ENCODE assay signal across 28 mouse cellular contexts in the genomic region with DNA sequence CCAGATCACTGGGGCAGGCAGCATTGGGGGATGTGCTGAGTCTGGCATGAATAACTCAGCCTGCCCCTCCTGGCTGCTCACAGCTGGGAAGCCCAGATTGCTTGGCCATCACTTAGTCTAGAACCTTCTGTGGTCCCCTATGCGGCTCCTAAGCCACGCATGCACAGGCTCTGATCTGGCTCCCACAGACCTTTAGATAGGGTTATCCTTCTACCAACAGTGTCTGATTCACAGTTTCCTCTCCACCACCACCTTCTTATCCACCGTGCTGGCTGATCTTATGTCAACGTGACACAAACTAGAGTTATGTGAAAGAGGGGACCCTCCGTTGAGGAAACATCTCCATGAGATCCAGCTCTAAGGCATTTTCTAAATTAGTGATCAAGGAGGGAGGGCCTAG. TPM values are rescaled to one million over a fixed set of nuclear protein-coding genes. Genes with fewer than 3 reads are reported as not detected.
A peak's percentile ranks its signal among the peaks of the same experiment; 100 is the strongest.
DNase-seq lines count a peak whose midpoint lies in the region; ATAC-seq and TF ChIP-seq lines count a peak whose summit lies in the region.
"Had no signal": no experiment of that assay in that cellular context is flagged by ENCODE, and none has a peak within 500 bp of the region (broad histone marks: within the 10 kb centered on the region; RNA-seq: fewer than 3 reads in every experiment).

No protein-coding gene starts in this region.

- no peak overlapping the region for H3K27ac ChIP-seq in MEL (ENCODE audit: control insufficient read depth, low read depth, low read length)
- no peak overlapping the region for H3K27ac ChIP-seq in layer of hippocampus, adult 2 months
- H3K27ac ChIP-seq: embryonic facial prominence, embryonic 13.5 days; embryonic facial prominence, embryonic 15.5 days; forebrain, embryonic 10.5 days; forebrain, embryonic 12.5 days had no signal

- no peak for TF ChIP-seq CTCF in MEL (IDR thresholded peaks at IDR 0.05 in 2 of 3, conservative IDR thresholded peaks at IDR 0.05 in 1 of 3; ENCODE audit: control insufficient read depth in 1 of 3, insufficient read depth in 1 of 3, low read depth in 2 of 3, low read length in 3 of 3, poor library complexity in 1 of 3, severe bottlenecking in 1 of 3)
- TF ChIP-seq CTCF in layer of hippocampus, adult 2 months (conservative IDR thresholded peaks at IDR 0.05), result no peak

- no peak for TF ChIP-seq POLR2A in MEL (IDR thresholded peaks at IDR 0.05; ENCODE audit: control insufficient read depth in 1 of 2, insufficient read depth in 1 of 2, low read depth in 1 of 2, low read length in 2 of 2, poor library complexity in 1 of 2)

- no peaks in the 10 kb centered on the region for H3K27me3 ChIP-seq in MEL (ENCODE audit: control insufficient read depth in 1 of 2, insufficient read depth in 2 of 2, low read length in 2 of 2)
- H3K27me3 ChIP-seq: embryonic facial prominence, embryonic 13.5 days; embryonic facial prominence, embryonic 15.5 days had no signal

- no peak for TF ChIP-seq RAD21 in MEL (IDR thresholded peaks at IDR 0.05; ENCODE audit: low read depth, low read length)

- H3K4me1 ChIP-seq in MEL (ENCODE audit: control insufficient read depth in 1 of 2, insufficient read depth in 2 of 2, low read length in 2 of 2), result peaks cover 5 to 15% of the 10 kb centered on the region in 2 experiments
- H3K4me1 ChIP-seq: forebrain, embryonic 10.5 days had no signal

- H3K36me3 ChIP-seq in MEL (ENCODE audit: control insufficient read depth in 1 of 2, insufficient read depth in 2 of 2, low read length in 2 of 2), result peaks cover 0 to 6% of the 10 kb centered on the region in 2 experiments; a peak in 2 of 4 replicates
- H3K36me3 ChIP-seq: embryonic facial prominence, embryonic 13.5 days; embryonic facial prominence, embryonic 15.5 days; forebrain, embryonic 10.5 days; forebrain, embryonic 12.5 days; G1E had no signal

- H3K9me3 ChIP-seq in MEL (replicated peaks; ENCODE audit: insufficient read depth, low read length), result no peaks in the 10 kb centered on the region
- H3K9me3 ChIP-seq: embryonic facial prominence, embryonic 13.5 days; embryonic facial prominence, embryonic 15.5 days; forebrain, embryonic 10.5 days; forebrain, embryonic 12.5 days; G1E had no signal

- TF ChIP-seq EP300 in MEL (IDR thresholded peaks at IDR 0.05; ENCODE audit: low read depth in 1 of 2, low read length in 2 of 2), result peak; percentile 6 to 61; a peak in 3 of 4 replicates

- H3K4me3 ChIP-seq in MEL (ENCODE audit: control insufficient read depth in 1 of 2, insufficient read depth in 1 of 2, low read depth in 2 of 2, low read length in 2 of 2), result no peak overlapping the region
- H3K4me3 ChIP-seq in layer of hippocampus, adult 2 months, result no peak overlapping the region
- H3K4me3 ChIP-seq: embryonic facial prominence, embryonic 13.5 days; embryonic facial prominence, embryonic 15.5 days; erythroblast, embryonic 14.5 days; forebrain, embryonic 10.5 days; forebrain, embryonic 12.5 days had no signal

- no peaks in the 10 kb centered on the region for H3K79me2 ChIP-seq in MEL (ENCODE audit: control insufficient read depth, insufficient read depth, low read length, poor library complexity)

- ATAC-seq in megakaryocyte progenitor cell, adult 5-6 weeks (replicated peaks; ENCODE audit: poor library complexity), result peak; percentile 42
- ATAC-seq: CD4-positive, CD25-positive, alpha-beta regulatory T cell, adult 4 months; forebrain, embryonic 14.5 days; forebrain, embryonic 16.5 days had no signal

- DNase-seq in MEL (ENCODE audit: low read depth, low spot score), result peak; percentile 61
- no peak for DNase-seq in embryo, embryonic 10 days (ENCODE audit: low spot score)
- DNase-seq in layer of hippocampus, adult 18-20 months (ENCODE audit: low spot score in 2 of 2), result no peak
- no peak for DNase-seq in layer of hippocampus, adult 2 months (ENCODE audit: low spot score in 2 of 2)
- DNase-seq: adrenal gland, adult 2 months; adrenal gland, postnatal 10 days; adrenal gland, postnatal 25 days; B cell, adult 2 months; cerebellum, adult 11 months; cerebellum, adult 18-20 months; cerebellum, adult 8-10 months; cerebellum, adult 9-11 months; cerebellum, postnatal 14 days; cerebellum, postnatal 36 days; embryo, embryonic 11 days had no signal

- H3K9ac ChIP-seq in MEL (ENCODE audit: control insufficient read depth, low read depth, low read length, poor library complexity, severe bottlenecking), result no peak overlapping the region
- H3K9ac ChIP-seq: embryonic facial prominence, embryonic 13.5 days; embryonic facial prominence, embryonic 15.5 days; forebrain, embryonic 12.5 days had no signal

TF ChIP-seq in MEL, 35 proteins besides CTCF, POLR2A, EP300 and RAD21:
- TF ChIP-seq GATA1 (IDR thresholded peaks at IDR 0.05; ENCODE audit: low read depth, low read length) (peak; percentile 61; the same call in 1 of the 2 replicates), TAL1 (IDR thresholded peaks at IDR 0.05; ENCODE audit: low read length) (peak; percentile 42; the same call in 1 of the 2 replicates), RCOR1 (IDR thresholded peaks at IDR 0.05; ENCODE audit: low read depth, low read length) (no peak), TCF12 (IDR thresholded peaks at IDR 0.05; ENCODE audit: low read depth, low read length) (0 out of 2 replicates have a peak, but pooled peaks have one; percentile 32)
TF ChIP-seq in MEL: peak in this region for 3.

RNA-seq across cellular contexts. Expression of a gene that starts 8.6 kb away (rescaled TPM):
- total RNA-seq in MEL (2012; rRNA removed), result 1.4 and 1.6 TPM in 2 replicates
- polyA plus RNA-seq in MEL (2012; ENCODE audit: insufficient read depth in 1 of 2, insufficient read length in 2 of 2, low read depth in 1 of 2, low replicate concordance in 2 of 2, missing spikeins in 1 of 2), result 1 to 10 TPM in 1 of 2 experiments, not detected in 1; 2.5 TPM
- total RNA-seq in megakaryocyte progenitor cell, adult 5-6 weeks (2015), result 31.4 and 43.2 TPM in 2 replicates
- 21.5 and 31.9 TPM in 2 replicates for total RNA-seq in megakaryocyte progenitor cell, adult 5-6 weeks (2017)
- 1 to 10 TPM; 3.3 to 3.8 TPM for total RNA-seq in layer of hippocampus, adult 18-20 months (2021)
- 1 to 10 TPM; 2.9 to 4.2 TPM for total RNA-seq in layer of hippocampus, adult 2 months (2021)

RNA-seq across cellular contexts. Expression of a gene that starts 20.8 kb away (rescaled TPM):
- total RNA-seq in MEL (2012; rRNA removed), result not detected in 2 replicates
- not detected for polyA plus RNA-seq in MEL (2012; ENCODE audit: insufficient read depth in 1 of 2, insufficient read length in 2 of 2, low read depth in 1 of 2, low replicate concordance in 2 of 2, missing spikeins in 1 of 2)
- total RNA-seq in megakaryocyte progenitor cell, adult 5-6 weeks (2015), result 0.59 and 1.4 TPM in 2 replicates
- total RNA-seq in megakaryocyte progenitor cell, adult 5-6 weeks (2017), result 0.17 and 1.0 TPM in 2 replicates
- under 1 TPM in 1 of 2 experiments, not detected in 1; 0.52 TPM for total RNA-seq in layer of hippocampus, adult 18-20 months (2021)
- total RNA-seq in layer of hippocampus, adult 2 months (2021), result not detected
- total RNA-seq: adrenal gland, postnatal 25 days; CH12.LX; G1E had no signal
- polyA plus RNA-seq: adrenal gland, adult 2 months; CD4-positive, CD25-positive, alpha-beta regulatory T cell, adult 4 months; erythroblast, embryonic 14.5 days; forebrain, embryonic 14.5 days; forebrain, embryonic 16.5 days; G1E had no signal

RNA-seq across cellular contexts. Expression of a gene that starts 36.8 kb away (rescaled TPM):
- not detected in 2 replicates for total RNA-seq in MEL (2012; rRNA removed)
- polyA plus RNA-seq in MEL (2012; ENCODE audit: insufficient read depth in 1 of 2, insufficient read length in 2 of 2, low read depth in 1 of 2, low replicate concordance in 2 of 2, missing spikeins in 1 of 2), result not detected
- total RNA-seq in megakaryocyte progenitor cell, adult 5-6 weeks (2015), result not detected in 2 replicates
- total RNA-seq in megakaryocyte progenitor cell, adult 5-6 weeks (2017), result not detected in 2 replicates
- total RNA-seq in layer of hippocampus, adult 18-20 months (2021), result not detected
- not detected for total RNA-seq in layer of hippocampus, adult 2 months (2021)
- total RNA-seq: CH12.LX had no signal
- polyA plus RNA-seq: CD4-positive, CD25-positive, alpha-beta regulatory T cell, adult 4 months; cortical plate, adult 2 months; erythroblast, embryonic 14.5 days; forebrain, embryonic 10.5 days; forebrain, embryonic 12.5 days; forebrain, embryonic 14.5 days; forebrain, embryonic 16.5 days; frontal cortex, adult 2 months; G1E had no signal

RNA-seq across cellular contexts. Expression of a gene that starts 41.4 kb away (rescaled TPM):
- 316 and 318 TPM in 2 replicates for total RNA-seq in MEL (2012; rRNA removed)
- 100 to 1,000 TPM in 1 of 2 experiments, not detected in 1; 269 TPM for polyA plus RNA-seq in MEL (2012; ENCODE audit: insufficient read depth in 1 of 2, insufficient read length in 2 of 2, low read depth in 1 of 2, low replicate concordance in 2 of 2, missing spikeins in 1 of 2)
- total RNA-seq in megakaryocyte progenitor cell, adult 5-6 weeks (2015), result 115 and 120 TPM in 2 replicates
- total RNA-seq in megakaryocyte progenitor cell, adult 5-6 weeks (2017), result 127 and 153 TPM in 2 replicates
- total RNA-seq in layer of hippocampus, adult 18-20 months (2021), result 10 to 100 TPM; 77.4 to 79.3 TPM
- 10 to 100 TPM; 67.6 to 77.3 TPM for total RNA-seq in layer of hippocampus, adult 2 months (2021)
